Mouse (Mus musculus) MEL (cell line): Measurements from ENCODE around the gene Actbl2. TPM values are rescaled to one million over a fixed set of nuclear protein-coding genes. Genes with fewer than 3 reads are reported as not detected.

Source experiments
- DNase-seq: peaks from one replicate; pipeline ENCODE4 v3.0.0; 2011; ENCODE audit warnings: low read depth, low spot score
- H3K27ac ChIP-seq: 2 replicates; pipeline ENCODE4 v1.5.1; 2012; ENCODE audit warnings: low read depth, mild to moderate bottlenecking, control low read depth, low read length, moderate library complexity; ENCODE audit not compliant: control insufficient read depth
- H3K27me3 ChIP-seq, 2 experiments: fragments of 150-350 bp in 1 of 2; sonication (generic) in 1 of 2; 2 replicates each; pipeline ENCODE4 v1.6.1; 2012; ENCODE audit warnings: low read length in 2 of 2, mild to moderate bottlenecking in 2 of 2, improper control_type of control experiment in 1 of 2, moderate library complexity in 1 of 2; ENCODE audit not compliant: insufficient read depth in 2 of 2, control insufficient read depth in 1 of 2
- H3K36me3 ChIP-seq, 2 experiments: 2 replicates each; pipeline ENCODE4 v1.6.1; 2012 to 2014; ENCODE audit warnings: low read length in 2 of 2, improper control_type of control experiment in 1 of 2, inconsistent platforms in 1 of 2, mild to moderate bottlenecking in 1 of 2; ENCODE audit not compliant: insufficient read depth in 2 of 2, control insufficient read depth in 1 of 2
- H3K4me1 ChIP-seq, 2 experiments: fragments of 150-350 bp in 1 of 2; sonication (generic) in 1 of 2; 2 replicates each; pipeline ENCODE4 v1.6.1; 2012; ENCODE audit warnings: low read length in 2 of 2, improper control_type of control experiment in 1 of 2, mild to moderate bottlenecking in 1 of 2; ENCODE audit not compliant: insufficient read depth in 2 of 2, control insufficient read depth in 1 of 2
- H3K4me3 ChIP-seq, 2 experiments: fragments of 150-350 bp in 1 of 2; sonication (generic) in 1 of 2; 2 replicates each; pipeline ENCODE4 v1.5.1; 2012; ENCODE audit warnings: low read depth in 2 of 2, low read length in 2 of 2, mild to moderate bottlenecking in 2 of 2, moderate library complexity in 2 of 2, control low read depth in 1 of 2, improper control_type of control experiment in 1 of 2; ENCODE audit not compliant: control insufficient read depth in 1 of 2, insufficient read depth in 1 of 2
- H3K79me2 ChIP-seq: 2 replicates; pipeline ENCODE4 v1.6.1; 2012; ENCODE audit warnings: mild to moderate bottlenecking, low read length, moderate library complexity; ENCODE audit not compliant: control insufficient read depth, poor library complexity, insufficient read depth
- H3K9ac ChIP-seq: 2 replicates; pipeline ENCODE4 v1.6.1; 2012; ENCODE audit warnings: low read depth, mild to moderate bottlenecking, control low read depth, low read length, moderate library complexity; ENCODE audit not compliant: control insufficient read depth, poor library complexity, severe bottlenecking
- H3K9me3 ChIP-seq: fragments of 150-350 bp; sonication (generic); replicated peaks from 2 replicates; pipeline ENCODE4 v1.6.1; 2012; ENCODE audit warnings: mild to moderate bottlenecking, low read length, improper control_type of control experiment, moderate library complexity; ENCODE audit not compliant: insufficient read depth
- CHD2 ChIP-seq: IDR thresholded peaks from 2 replicates; pipeline ENCODE4 v1.6.1; 2011; ENCODE audit warnings: low read length, improper control_type of control experiment
- CTCF ChIP-seq, 3 experiments: IDR thresholded peaks in 2 of 3; conservative IDR thresholded peaks in 1 of 3; 2 replicates each; pipeline ENCODE4 v1.5.1; 2011 to 2012; ENCODE audit warnings: low read length in 3 of 3, low read depth in 2 of 3, mild to moderate bottlenecking in 2 of 3, improper control_type of control experiment in 1 of 3, inconsistent platforms in 1 of 3, mixed read lengths in 1 of 3, moderate library complexity in 1 of 3; ENCODE audit not compliant: control insufficient read depth in 1 of 3, insufficient read depth in 1 of 3, poor library complexity in 1 of 3, severe bottlenecking in 1 of 3
- ELF1 ChIP-seq: IDR thresholded peaks from 2 replicates; pipeline ENCODE4 v1.6.1; 2014; ENCODE audit warnings: low read depth, mild to moderate bottlenecking, inconsistent platforms, low read length, improper control_type of control experiment, moderate library complexity
- EP300 ChIP-seq, 2 experiments: IDR thresholded peaks; 2 replicates each; pipeline ENCODE4 v1.6.1; 2011; ENCODE audit warnings: improper control_type of control experiment in 2 of 2, low read length in 2 of 2, low read depth in 1 of 2, mild to moderate bottlenecking in 1 of 2
- ETS1 ChIP-seq: IDR thresholded peaks from 2 replicates; pipeline ENCODE4 v1.6.1; 2012; ENCODE audit warnings: low read depth, mild to moderate bottlenecking, inconsistent platforms, low read length, improper control_type of control experiment, moderate library complexity
- GABPA ChIP-seq: IDR thresholded peaks from 2 replicates; pipeline ENCODE4 v1.6.1; 2012; ENCODE audit warnings: low read depth, mild to moderate bottlenecking, inconsistent platforms, low read length, improper control_type of control experiment, moderate library complexity
- GATA1 ChIP-seq: IDR thresholded peaks from 2 replicates; pipeline ENCODE4 v1.6.1; 2011; ENCODE audit warnings: low read depth, low read length, improper control_type of control experiment
- HCFC1 ChIP-seq: IDR thresholded peaks from 2 replicates; pipeline ENCODE4 v1.6.1; 2012; ENCODE audit warnings: low read depth, mild to moderate bottlenecking, inconsistent platforms, low read length, improper control_type of control experiment, moderate library complexity
- JUND ChIP-seq: IDR thresholded peaks from 2 replicates; pipeline ENCODE4 v1.6.1; 2011; ENCODE audit warnings: low read depth, mild to moderate bottlenecking, improper control_type of control experiment, low read length
- KAT2A ChIP-seq: conservative IDR thresholded peaks from 2 replicates; pipeline ENCODE4 v1.6.1; 2012; ENCODE audit warnings: low read depth, low read length, improper control_type of control experiment, inconsistent platforms
- MAFK ChIP-seq: IDR thresholded peaks from 2 replicates; pipeline ENCODE4 v1.6.1; 2011; ENCODE audit warnings: low read depth, mild to moderate bottlenecking, low read length, improper control_type of control experiment, borderline replicate concordance
- MAX ChIP-seq: IDR thresholded peaks from 2 replicates; pipeline ENCODE4 v1.6.1; 2011; ENCODE audit warnings: low read length, improper control_type of control experiment
- MAZ ChIP-seq: IDR thresholded peaks from 2 replicates; pipeline ENCODE4 v1.6.1; 2012; ENCODE audit warnings: low read depth, mild to moderate bottlenecking, inconsistent platforms, low read length, improper control_type of control experiment
- MEF2A ChIP-seq: IDR thresholded peaks from 2 replicates; pipeline ENCODE4 v1.6.1; 2014; ENCODE audit warnings: low read depth, mild to moderate bottlenecking, inconsistent platforms, low read length, improper control_type of control experiment; ENCODE audit not compliant: poor library complexity, insufficient replicate concordance, severe bottlenecking; ENCODE audit errors: extremely low read depth
- MXI1 ChIP-seq: IDR thresholded peaks from 2 replicates; pipeline ENCODE4 v1.6.1; 2011; ENCODE audit warnings: mild to moderate bottlenecking, low read depth, low read length, improper control_type of control experiment
- MYB ChIP-seq: IDR thresholded peaks from 2 replicates; pipeline ENCODE4 v1.6.1; 2011; ENCODE audit warnings: mild to moderate bottlenecking, low read depth, low read length, improper control_type of control experiment
- MYC ChIP-seq: IDR thresholded peaks from 2 replicates; pipeline ENCODE4 v1.6.1; 2011; ENCODE audit warnings: low read depth, mild to moderate bottlenecking, low read length, improper control_type of control experiment, moderate library complexity
- NRF1 ChIP-seq: IDR thresholded peaks from 2 replicates; pipeline ENCODE4 v1.6.1; 2014; ENCODE audit warnings: low read depth, mild to moderate bottlenecking, inconsistent platforms, low read length, improper control_type of control experiment, moderate library complexity; ENCODE audit not compliant: poor library complexity, insufficient read depth, severe bottlenecking
- POLR2A ChIP-seq, 2 experiments: IDR thresholded peaks; 2 replicates each; pipeline ENCODE4 v1.6.1; 2011 to 2012; ENCODE audit warnings: low read length in 2 of 2, mild to moderate bottlenecking in 2 of 2, control low read depth in 1 of 2, improper control_type of control experiment in 1 of 2, low read depth in 1 of 2, moderate library complexity in 1 of 2; ENCODE audit not compliant: control insufficient read depth in 1 of 2, insufficient read depth in 1 of 2, poor library complexity in 1 of 2
- POLR2AphosphoS5 ChIP-seq: IDR thresholded peaks from 2 replicates; pipeline ENCODE4 v1.6.1; 2012; ENCODE audit warnings: low read depth, borderline replicate concordance, mild to moderate bottlenecking, inconsistent platforms, low read length, moderate library complexity, mixed read lengths
- RAD21 ChIP-seq: IDR thresholded peaks from 2 replicates; pipeline ENCODE4 v1.6.1; 2011; ENCODE audit warnings: mild to moderate bottlenecking, low read depth, low read length, improper control_type of control experiment
- SIN3A ChIP-seq: IDR thresholded peaks from 2 replicates; pipeline ENCODE4 v1.6.1; 2012; ENCODE audit warnings: low read length, improper control_type of control experiment, inconsistent platforms
- SMC3 ChIP-seq: IDR thresholded peaks from 2 replicates; pipeline ENCODE4 v1.6.1; 2011; ENCODE audit warnings: low read depth, low read length, improper control_type of control experiment
- TAL1 ChIP-seq: IDR thresholded peaks from 2 replicates; pipeline ENCODE4 v1.6.1; 2012; ENCODE audit warnings: mild to moderate bottlenecking, inconsistent platforms, low read length, moderate library complexity, mixed read lengths
- TBP ChIP-seq: IDR thresholded peaks from 2 replicates; pipeline ENCODE4 v1.8.0; 2011; ENCODE audit warnings: low read depth, low read length, improper control_type of control experiment
- USF1 ChIP-seq: IDR thresholded peaks from 2 replicates; pipeline ENCODE4 v1.6.1; 2014; ENCODE audit warnings: low read depth, mild to moderate bottlenecking, inconsistent platforms, low read length, improper control_type of control experiment, moderate library complexity
- USF2 ChIP-seq, 2 experiments: IDR thresholded peaks; 2 replicates each; pipeline ENCODE4 v1.6.1; 2011 to 2012; ENCODE audit warnings: improper control_type of control experiment in 2 of 2, low read length in 2 of 2, borderline replicate concordance in 1 of 2, inconsistent platforms in 1 of 2, low read depth in 1 of 2, mild to moderate bottlenecking in 1 of 2; ENCODE audit not compliant: insufficient read depth in 1 of 2
- ZMIZ1 ChIP-seq: IDR thresholded peaks from 2 replicates; pipeline ENCODE4 v1.6.1; 2012; ENCODE audit warnings: low read depth, mild to moderate bottlenecking, inconsistent platforms, low read length, improper control_type of control experiment, moderate library complexity
- ZNF384 ChIP-seq: IDR thresholded peaks from 2 replicates; pipeline ENCODE4 v1.6.1; 2012; ENCODE audit warnings: low read depth, mild to moderate bottlenecking, inconsistent platforms, low read length, improper control_type of control experiment
- polyA plus RNA-seq, 2 experiments: library from polyadenylated mRNA; stranded (reverse) in 1 of 2; unstranded in 1 of 2; fragments of >175 nt in 1 of 2; fragments of >200 nt in 1 of 2; gene quantifications; 2 replicates each; pipeline versions ENCODE4 v1.2.1 to v1.2.4; 2012; ENCODE audit warnings: low replicate concordance in 2 of 2, low read depth in 1 of 2; ENCODE audit not compliant: insufficient read length in 2 of 2, insufficient read depth in 1 of 2, missing spikeins in 1 of 2
- total RNA-seq: library from RNA; depleted of rRNA; stranded (reverse); fragments of 300-350 nt; gene quantifications from 2 replicates; pipeline ENCODE4 v1.2.3, GENCODE M21; 2012

The Actbl2 gene
- total and polyA plus RNA-seq, 3 experiments, result not detected

- TF ChIP-seq MEF2A (no peak), JUND (no peak)
These were observed 46.0 kb downstream of the Actbl2 start (continued) for GRCm38 (mm10) chr13:111300846-111301245.

- H3K9ac ChIP-seq, result no peak overlapping the region
- TF ChIP-seq ELF1 (no peak), TAL1 (no peak), MAZ (no peak), KAT2A (no peak), MEF2A (no peak), POLR2AphosphoS5 (no peak), MYB (no peak), SMC3 (no peak), USF2 (IDR thresholded peaks at IDR 0.05; ENCODE audit: borderline replicate concordance in 1 of 2, insufficient read depth in 1 of 2, low read depth in 1 of 2, low read length in 2 of 2) (no peak), ETS1 (no peak), MAX (no peak), CTCF (IDR thresholded peaks at IDR 0.05 in 2 of 3, conservative IDR thresholded peaks at IDR 0.05 in 1 of 3; ENCODE audit: control insufficient read depth in 1 of 3, insufficient read depth in 1 of 3, low read depth in 2 of 3, low read length in 3 of 3, poor library complexity in 1 of 3, severe bottlenecking in 1 of 3) (no peak), ZNF384 (no peak), GABPA (no peak), TBP (no peak), MAFK (no peak), CHD2 (no peak)
- no peak overlapping the region for H3K27ac ChIP-seq
- H3K36me3 ChIP-seq, result no peaks in the 10 kb centered on the region
- no peaks in the 10 kb centered on the region for H3K9me3 ChIP-seq
- no peak for DNase-seq
- H3K4me1 ChIP-seq, result no peaks in the 10 kb centered on the region
- no peaks in the 10 kb centered on the region for H3K79me2 ChIP-seq
- no peak overlapping the region for H3K4me3 ChIP-seq
- H3K27me3 ChIP-seq, result no peaks in the 10 kb centered on the region
These were observed 46.6 kb downstream of the Actbl2 start for GRCm38 (mm10) chr13:111301431-111301830.

- Histone ChIP-seq H3K9ac (no peak overlapping the region), H3K4me1 (no peaks in the 10 kb centered on the region), H3K36me3 (no peaks in the 10 kb centered on the region), H3K4me3 (no peak overlapping the region), H3K9me3 (no peaks in the 10 kb centered on the region), H3K79me2 (no peaks in the 10 kb centered on the region), H3K27me3 (no peaks in the 10 kb centered on the region), H3K27ac (no peak overlapping the region)
- DNase-seq, result no peak
- TF ChIP-seq HCFC1, result no peak
- TF ChIP-seq MYC, result no peak
- no peak for TF ChIP-seq NRF1
- TF ChIP-seq MEF2A, result no peak
- TF ChIP-seq ZMIZ1, result no peak
- no peak for TF ChIP-seq SIN3A
- no peak for TF ChIP-seq SMC3
- no peak for TF ChIP-seq CTCF (IDR thresholded peaks at IDR 0.05 in 2 of 3, conservative IDR thresholded peaks at IDR 0.05 in 1 of 3; ENCODE audit: control insufficient read depth in 1 of 3, insufficient read depth in 1 of 3, low read depth in 2 of 3, low read length in 3 of 3, poor library complexity in 1 of 3, severe bottlenecking in 1 of 3)
- no peak for TF ChIP-seq GATA1
- no peak for TF ChIP-seq EP300 (IDR thresholded peaks at IDR 0.05; ENCODE audit: low read depth in 1 of 2, low read length in 2 of 2)
- no peak for TF ChIP-seq RAD21
- no peak for TF ChIP-seq POLR2A (IDR thresholded peaks at IDR 0.05; ENCODE audit: control insufficient read depth in 1 of 2, insufficient read depth in 1 of 2, low read depth in 1 of 2, low read length in 2 of 2, poor library complexity in 1 of 2)
- no peak for TF ChIP-seq USF1
- TF ChIP-seq MXI1, result no peak
- no peak for TF ChIP-seq TAL1
- TF ChIP-seq MAZ, result no peak
These were observed 49.4 kb downstream of the Actbl2 start for GRCm38 (mm10) chr13:111304194-111304593.
